Mouse (Mus musculus) neural tube, embryonic 11.5 days (tissue): ENCODE measurements around the gene Cebpg. TPM values are rescaled to one million over a fixed set of nuclear protein-coding genes. Genes with fewer than 3 reads are reported as not detected.

Source experiments
- ATAC-seq: fragments of 200-750 bp; cut with Nextera tagmentation; 2 replicates; pipeline ENCODE4 v1.8.0; 2017; ENCODE audit warnings: moderate number of reproducible peaks, mild to moderate bottlenecking, moderate TSS enrichment, moderate library complexity; ENCODE audit not compliant: insufficient read depth, low FRiP score, low TSS enrichment
- DNase-seq: peaks from one replicate; pipeline ENCODE4 v3.0.0-alpha.2; 2015; ENCODE audit warnings: low spot score
- H3K27ac ChIP-seq: fragments of 300-500 bp; sonication (generic); 2 replicates; pipeline ENCODE4 v1.5.1; 2014; ENCODE audit warnings: low read depth, mild to moderate bottlenecking, low read length
- H3K27me3 ChIP-seq: fragments of 300-500 bp; sonication (generic); 2 replicates; pipeline ENCODE4 v1.6.1; 2014; ENCODE audit warnings: mild to moderate bottlenecking, low read length, mixed read lengths; ENCODE audit not compliant: control insufficient read depth, insufficient read depth
- H3K36me3 ChIP-seq: fragments of 300-500 bp; sonication (generic); 2 replicates; pipeline ENCODE4 v1.6.1; 2014; ENCODE audit warnings: mild to moderate bottlenecking, low read length, moderate library complexity, mixed read lengths; ENCODE audit not compliant: control insufficient read depth, insufficient read depth
- H3K4me1 ChIP-seq: fragments of 300-500 bp; sonication (generic); 2 replicates; pipeline ENCODE4 v1.6.1; 2014; ENCODE audit warnings: low read length, mixed read lengths; ENCODE audit not compliant: control insufficient read depth, insufficient read depth
- H3K4me2 ChIP-seq: fragments of 300-500 bp; sonication (generic); 2 replicates; pipeline ENCODE4 v1.6.1; 2014; ENCODE audit warnings: low read depth, mild to moderate bottlenecking, moderate library complexity
- H3K4me3 ChIP-seq: fragments of 300-500 bp; sonication (generic); 2 replicates; pipeline ENCODE4 v1.5.1; 2014; ENCODE audit warnings: low read depth, low read length
- H3K9ac ChIP-seq: fragments of 300-500 bp; sonication (generic); 2 replicates; pipeline ENCODE4 v1.6.1; 2014; ENCODE audit warnings: mild to moderate bottlenecking, low read length
- H3K9me3 ChIP-seq: fragments of 300-500 bp; sonication (generic); 2 replicates; pipeline ENCODE4 v1.6.1; 2016; ENCODE audit warnings: low read length; ENCODE audit not compliant: control insufficient read depth
- WGBS: fragments of 180-500 bp; shearing (Covaris S2); extraction: QIAGEN DNeasy Blood & Tissue Kit; methylation state at CpG from one replicate; pipeline ENCODE4 v1.1.7; 2014; 5-methylcytosine and 5-hydroxymethylcytosine counted together
- polyA plus RNA-seq: library from polyadenylated mRNA; unstranded; fragments of >200 nt; fragmentation: Nextera tagmentation; extraction: Ambion mirVana; gene quantifications from 2 replicates; pipeline ENCODE4 v1.2.1, GENCODE M21; 2014

Gene Cebpg
- polyA plus RNA-seq, 1 experiment from 2014 or later: 37.5 TPM

DNA sequence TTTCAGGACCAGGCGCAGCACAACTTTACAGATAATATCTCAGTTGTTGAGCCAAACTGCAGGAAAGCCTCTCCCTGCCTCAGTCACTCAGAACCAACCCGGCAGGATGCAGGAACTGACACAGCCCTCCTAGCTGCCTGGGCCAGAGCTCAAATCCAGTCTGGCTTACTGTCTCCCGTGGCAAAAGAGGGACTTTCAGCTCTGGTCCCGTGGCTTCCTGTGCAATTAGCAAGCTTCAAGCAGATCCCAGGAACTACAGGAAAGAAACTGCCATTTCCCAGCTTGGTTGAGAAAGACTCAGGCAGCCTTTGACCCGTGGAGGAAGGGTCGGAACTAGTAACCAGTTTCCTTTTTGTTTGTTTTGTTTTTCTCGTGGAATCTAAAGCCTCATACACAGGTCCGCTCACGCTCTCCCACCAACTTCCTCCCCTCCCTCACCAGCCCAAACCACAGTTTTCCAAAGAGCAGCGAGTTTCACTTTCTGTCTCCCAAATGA lies 24.5 kb upstream of the Cebpg start:
- WGBS: 54% methylated on average over 10 of the region's 10 CpGs
- H3K4me2 ChIP-seq: no peak overlapping the region
- peak; percentile 21 for DNase-seq

DNA sequence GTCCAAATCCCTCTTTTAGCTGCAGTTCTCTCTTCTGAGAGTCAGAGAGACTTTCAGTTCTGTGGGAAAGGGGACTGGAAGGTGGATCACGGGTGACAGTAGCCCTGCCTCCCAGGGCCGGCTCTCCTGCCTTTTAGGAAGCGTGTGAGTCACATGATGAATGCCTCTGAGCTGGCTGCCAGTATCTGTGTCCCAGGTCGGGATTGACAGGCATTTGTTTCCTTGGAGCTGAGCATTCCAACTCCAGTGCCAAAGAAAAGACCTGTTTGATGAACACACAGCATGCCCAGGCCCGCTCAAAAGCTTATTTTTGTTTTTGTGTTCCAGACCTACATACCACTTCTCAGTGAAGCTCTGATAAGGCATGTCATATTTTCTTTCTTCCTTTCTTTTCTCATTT lies 20.3 kb upstream of the Cebpg start:
- no peak overlapping the region for H3K4me3 ChIP-seq
- ATAC-seq: no peak
- no peaks in the 10 kb centered on the region for H3K9me3 ChIP-seq
- DNase-seq: no peak
- 50% methylated on average over 5 of the region's 5 CpGs for WGBS
- H3K4me1 ChIP-seq: no peaks in the 10 kb centered on the region
- H3K27me3 ChIP-seq: no peaks in the 10 kb centered on the region
- no peaks in the 10 kb centered on the region for H3K36me3 ChIP-seq
- no peak overlapping the region for H3K27ac ChIP-seq
- no peak overlapping the region for H3K4me2 ChIP-seq
- no peak overlapping the region for H3K9ac ChIP-seq

More for the DNA sequence above, 24.5 kb upstream of the Cebpg start:
- no peak for ATAC-seq
- Histone ChIP-seq H3K36me3 (no peaks in the 10 kb centered on the region), H3K9me3 (no peaks in the 10 kb centered on the region), H3K4me1 (no peaks in the 10 kb centered on the region), H3K4me3 (no peak overlapping the region), H3K9ac (no peak overlapping the region), H3K27me3 (no peaks in the 10 kb centered on the region), H3K27ac (no peak overlapping the region)

DNA sequence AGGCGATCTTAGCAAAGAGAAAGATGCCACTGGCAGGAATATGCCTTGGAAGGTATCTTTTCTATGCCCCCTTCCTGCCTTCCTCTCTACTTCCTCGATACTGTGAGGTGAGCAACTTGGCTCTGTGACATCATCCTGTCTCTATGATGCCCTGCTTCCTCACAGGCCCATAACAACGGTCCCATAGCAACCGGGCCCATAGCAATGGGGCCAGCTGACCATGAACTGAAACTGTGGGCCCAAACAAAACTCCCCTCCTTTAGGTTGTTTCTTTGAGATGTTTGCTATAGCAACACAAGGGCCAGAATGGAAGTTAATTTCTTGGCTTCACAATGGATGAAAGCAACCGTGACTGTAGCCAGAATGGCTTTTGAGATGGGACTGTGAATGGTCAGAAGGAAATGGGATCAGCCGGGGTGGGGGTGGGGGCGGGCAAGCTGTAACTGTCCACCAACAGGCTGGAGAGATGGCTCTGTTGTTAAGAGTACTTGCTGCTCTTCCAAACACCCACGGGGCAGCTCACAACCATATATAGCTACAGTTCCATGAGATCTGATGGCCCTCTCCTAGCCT lies 10.4 kb upstream of the Cebpg start:
- Histone ChIP-seq H3K9me3 (no peaks in the 10 kb centered on the region), H3K4me1 (no peaks in the 10 kb centered on the region), H3K4me3 (no peak overlapping the region), H3K27ac (no peak overlapping the region), H3K4me2 (no peak overlapping the region), H3K36me3 (no peaks in the 10 kb centered on the region; the same call in 1 of the 2 replicates), H3K27me3 (no peaks in the 10 kb centered on the region), H3K9ac (no peak overlapping the region)
- DNase-seq: peak; percentile 45
- peak; percentile 81 for ATAC-seq
- 57% methylated on average over 8 of the region's 8 CpGs for WGBS

DNA sequence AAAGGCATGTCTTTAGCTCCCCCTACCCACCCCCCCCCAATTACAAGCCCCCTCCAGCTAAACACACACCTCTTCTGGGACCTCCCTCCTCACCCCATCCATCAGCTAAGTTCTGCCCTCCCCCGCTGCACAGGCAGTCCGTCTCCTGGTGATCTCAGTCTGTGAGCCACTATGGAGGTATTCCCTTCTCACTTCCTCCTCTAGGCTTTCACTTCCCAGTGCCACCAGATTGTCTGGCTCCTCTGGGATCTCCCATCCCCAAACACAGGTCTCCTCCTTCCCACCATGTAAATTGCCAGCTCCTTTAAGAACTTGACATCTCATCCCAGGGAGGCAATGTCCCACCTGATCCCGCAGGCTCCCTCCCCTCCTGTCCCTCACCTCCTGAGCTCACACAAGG lies 9.6 kb upstream of the Cebpg start:
- H3K36me3 ChIP-seq: no peaks in the 10 kb centered on the region; the same call in 1 of the 2 replicates
- H3K9ac ChIP-seq: no peak overlapping the region
- H3K4me3 ChIP-seq: no peak overlapping the region
- ATAC-seq (no peak), DNase-seq (no peak)
- 72% methylated on average over 3 of the region's 3 CpGs for WGBS
- no peaks in the 10 kb centered on the region for H3K9me3 ChIP-seq
- no peaks in the 10 kb centered on the region for H3K27me3 ChIP-seq
- H3K27ac ChIP-seq: no peak overlapping the region
- H3K4me1 ChIP-seq: no peaks in the 10 kb centered on the region
- no peak overlapping the region for H3K4me2 ChIP-seq

DNA sequence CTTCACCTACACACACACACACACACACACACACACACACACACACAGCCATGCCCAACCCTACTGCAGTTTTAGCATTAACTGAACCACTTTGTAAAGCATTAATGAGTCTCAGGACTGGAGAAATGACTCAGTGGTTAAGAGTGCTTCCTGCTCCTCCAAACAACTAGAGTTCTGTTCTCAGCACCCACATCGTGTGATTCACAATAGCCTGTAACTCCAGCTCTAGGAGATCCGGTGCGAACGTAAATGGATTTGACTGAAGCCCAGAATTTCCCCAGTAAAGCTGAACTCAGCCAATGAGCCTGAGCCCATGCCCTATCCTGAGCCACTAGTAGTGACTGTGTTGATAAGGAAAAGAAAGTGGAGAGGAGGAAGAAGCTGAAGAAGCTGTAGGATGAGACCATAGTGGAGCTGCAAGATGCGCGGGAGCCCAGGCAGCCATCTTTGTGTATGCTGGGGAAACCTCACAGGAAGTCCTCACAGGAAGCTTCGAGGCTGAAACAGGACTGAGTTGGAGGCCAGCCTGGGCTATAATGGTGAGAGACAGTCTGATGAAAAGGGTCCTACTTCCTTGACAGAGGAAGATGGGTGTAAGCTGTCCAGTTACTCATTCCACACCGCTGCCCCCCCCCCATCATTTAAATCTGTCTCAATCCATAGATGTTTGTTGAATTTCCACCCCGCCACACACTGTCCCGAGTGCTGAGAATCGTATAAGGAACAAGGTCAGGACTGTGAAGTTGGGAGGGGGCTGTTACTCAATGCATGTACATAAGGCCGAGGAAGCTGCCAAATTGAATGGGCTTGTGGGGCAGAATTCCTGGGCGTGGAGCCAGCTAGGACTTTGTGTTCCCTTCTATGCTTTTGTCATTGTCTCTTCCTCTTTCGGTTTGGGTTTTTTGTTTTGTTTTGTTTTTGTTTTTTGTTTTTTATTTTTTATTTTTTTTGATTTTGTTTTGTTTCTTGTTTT lies 8.2 kb upstream of the Cebpg start:
- Histone ChIP-seq H3K9me3 (no peaks in the 10 kb centered on the region), H3K4me3 (no peak overlapping the region), H3K4me1 (no peaks in the 10 kb centered on the region), H3K36me3 (no peaks in the 10 kb centered on the region), H3K27me3 (no peaks in the 10 kb centered on the region), H3K4me2 (no peak overlapping the region), H3K9ac (no peak overlapping the region), H3K27ac (no peak overlapping the region)
- WGBS: 84% methylated on average over 14 of the region's 14 CpGs
- DNase-seq (no peak), ATAC-seq (no peak)

DNA sequence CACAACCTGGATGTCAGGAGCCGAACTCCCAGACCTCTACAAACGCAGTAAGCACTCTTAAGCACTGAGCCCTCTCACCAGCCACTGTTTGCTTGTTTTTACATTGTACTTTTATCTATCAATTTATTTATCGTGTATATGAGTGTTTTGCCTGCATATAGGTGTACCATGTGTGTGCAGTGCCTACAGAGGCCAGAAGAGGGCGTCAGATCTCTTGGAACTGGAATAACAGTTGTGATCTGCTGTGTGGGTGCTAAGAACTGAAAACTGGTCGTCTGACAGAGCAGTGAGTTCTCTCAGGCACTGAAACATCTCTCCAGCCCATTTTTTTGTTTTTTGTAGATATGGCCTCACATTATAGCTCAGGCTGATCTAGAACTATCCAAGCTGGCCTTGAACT lies 3.1 kb upstream of the Cebpg start:
- WGBS: 75% methylated on average over 5 of the region's 5 CpGs
- Histone ChIP-seq H3K4me1 (peaks cover 7% of the 10 kb centered on the region; the same call in 1 of the 2 replicates), H3K4me3 (no peak overlapping the region), H3K9ac (no peak overlapping the region), H3K36me3 (no peaks in the 10 kb centered on the region), H3K27ac (no peak overlapping the region), H3K4me2 (no peak overlapping the region), H3K9me3 (no peaks in the 10 kb centered on the region), H3K27me3 (no peaks in the 10 kb centered on the region)
- no peak for DNase-seq
- ATAC-seq: no peak

DNA sequence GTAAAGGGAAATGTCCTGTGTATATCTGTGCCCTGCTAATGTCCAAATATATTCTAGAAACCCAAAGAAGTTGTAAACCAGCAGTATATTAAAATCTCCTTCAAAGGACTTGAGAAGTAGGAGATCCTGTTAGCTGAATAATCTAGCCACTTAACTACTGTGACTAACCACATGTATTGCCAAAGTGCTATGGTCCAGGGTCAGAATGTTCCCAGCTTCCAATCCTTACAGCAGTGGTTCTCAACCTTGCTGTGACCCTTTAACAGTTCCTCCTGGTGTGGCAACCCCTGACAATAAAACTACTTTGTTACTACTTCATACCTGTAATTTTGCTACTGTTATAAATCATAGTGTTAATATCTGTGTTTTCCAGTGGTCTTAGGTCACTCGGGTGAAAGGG lies 2.0 kb upstream of the Cebpg start:
- ATAC-seq: no peak
- H3K4me1 ChIP-seq: peaks cover 7% of the 10 kb centered on the region; the same call in 1 of the 2 replicates
- WGBS: 76% methylated on average over 1 of the region's 1 CpGs

DNA sequence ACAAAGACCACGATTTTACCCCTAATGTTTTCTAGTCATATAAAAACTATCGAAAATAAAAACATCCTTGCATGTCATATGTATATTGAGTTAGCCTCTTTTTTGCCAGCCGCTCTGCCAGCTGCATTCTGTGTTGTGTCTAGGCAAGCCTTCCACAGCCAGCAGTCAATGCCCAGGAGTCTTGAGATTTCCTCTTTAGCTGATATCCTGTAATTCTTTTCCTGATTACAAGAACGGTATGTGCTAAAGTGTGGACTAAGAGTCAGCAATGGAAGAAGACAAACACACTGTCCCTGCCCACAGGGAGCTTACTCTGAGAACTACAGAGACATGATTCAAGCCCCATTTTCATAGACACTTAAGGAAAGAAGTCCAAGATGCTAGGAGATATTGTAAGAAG lies 1.2 kb upstream of the Cebpg start:
- Histone ChIP-seq H3K27me3 (no peaks in the 10 kb centered on the region), H3K36me3 (no peaks in the 10 kb centered on the region), H3K9ac (no peak overlapping the region), H3K9me3 (no peaks in the 10 kb centered on the region), H3K4me1 (peaks cover 7% of the 10 kb centered on the region; the same call in 1 of the 2 replicates), H3K4me3 (no peak overlapping the region), H3K4me2 (no peak overlapping the region), H3K27ac (no peak overlapping the region)
- WGBS: 87% methylated on average over 4 of the region's 4 CpGs
- no peak for DNase-seq
- no peak for ATAC-seq

More for the DNA sequence above, 2.0 kb upstream of the Cebpg start:
- Histone ChIP-seq H3K27ac (no peak overlapping the region), H3K27me3 (no peaks in the 10 kb centered on the region), H3K9me3 (no peaks in the 10 kb centered on the region), H3K4me2 (no peak overlapping the region), H3K4me3 (no peak overlapping the region), H3K9ac (no peak overlapping the region), H3K36me3 (no peaks in the 10 kb centered on the region)
- DNase-seq: no peak
